Mouse (Mus musculus) lung, embryonic 16.5 days (tissue): ENCODE data around the gene Nap1l5. TPM values are rescaled to one million over a fixed set of nuclear protein-coding genes. Genes with fewer than 3 reads are reported as not detected.

Experiments
- ATAC-seq: fragments of 200-750 bp; cut with Nextera tagmentation; 2 replicates; pipeline ENCODE4 v1.8.0; 2017; ENCODE audit warnings: low read depth, mild to moderate bottlenecking, moderate library complexity
- H3K27ac ChIP-seq: fragments of 300-500 bp; sonication (generic); 2 replicates; pipeline ENCODE4 v1.5.1; 2014; ENCODE audit warnings: mild to moderate bottlenecking, control low read depth, low read length
- H3K27me3 ChIP-seq: fragments of 300-500 bp; sonication (generic); 2 replicates; pipeline ENCODE4 v1.6.1; 2014; ENCODE audit warnings: low read depth, low read length, mixed read lengths; ENCODE audit not compliant: control insufficient read depth, insufficient read depth
- H3K36me3 ChIP-seq: fragments of 300-500 bp; sonication (generic); 2 replicates; pipeline ENCODE4 v1.6.1; 2014; ENCODE audit warnings: low read length; ENCODE audit not compliant: control insufficient read depth, insufficient read depth
- H3K4me1 ChIP-seq: fragments of 300-500 bp; sonication (generic); replicated peaks from 2 replicates; pipeline ENCODE4 v1.6.1; 2014; ENCODE audit warnings: low read length, mixed read lengths; ENCODE audit not compliant: control insufficient read depth, insufficient read depth
- H3K4me2 ChIP-seq: fragments of 300-500 bp; sonication (generic); 2 replicates; pipeline ENCODE4 v1.6.1; 2014; ENCODE audit warnings: low read depth, low read length, control low read depth
- H3K4me3 ChIP-seq: fragments of 300-500 bp; sonication (generic); 2 replicates; pipeline ENCODE4 v1.5.1; 2014; ENCODE audit warnings: mild to moderate bottlenecking, low read length, control low read depth
- H3K9ac ChIP-seq: fragments of 300-500 bp; sonication (generic); 2 replicates; pipeline ENCODE4 v1.6.1; 2014; ENCODE audit warnings: low read length, control low read depth
- H3K9me3 ChIP-seq: fragments of 300-500 bp; sonication (generic); 2 replicates; pipeline ENCODE4 v1.6.1; 2016; ENCODE audit warnings: low read length; ENCODE audit not compliant: control insufficient read depth
- WGBS: fragments of 180-500 bp; shearing (Covaris S2); extraction: QIAGEN DNeasy Blood & Tissue Kit; methylation state at CpG from one replicate; pipeline ENCODE4 v1.1.7; 2014; 5-methylcytosine and 5-hydroxymethylcytosine counted together
- polyA plus RNA-seq: library from polyadenylated mRNA; unstranded; fragments of >200 nt; fragmentation: Nextera tagmentation; extraction: Ambion mirVana; gene quantifications from 2 replicates; pipeline ENCODE4 v1.2.1, GENCODE M21; 2015

Gene Nap1l5
- 1.7 and 2.6 TPM in 2 replicates for polyA plus RNA-seq

DNA sequence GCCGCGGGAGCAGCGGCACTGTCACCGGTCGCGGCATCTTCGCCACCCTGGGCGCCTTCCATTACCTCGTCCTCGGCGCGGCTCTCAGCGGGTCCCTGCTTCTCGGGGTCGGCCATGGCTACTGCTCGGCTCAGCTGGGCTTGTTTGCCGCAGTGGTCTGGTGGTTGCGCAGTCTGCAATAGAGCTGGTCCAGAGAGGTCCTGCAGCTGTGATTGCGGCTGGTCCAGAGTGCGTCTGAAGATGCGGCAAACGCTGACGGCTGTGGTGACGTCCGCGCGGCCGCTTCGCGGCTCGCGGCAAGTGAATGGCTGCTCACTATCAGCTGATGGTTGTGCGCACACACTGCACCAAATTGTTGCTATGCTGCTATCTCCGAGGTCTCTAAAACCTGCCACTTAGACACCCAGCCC lies at the start of gene Nap1l5:
Gene Nap1l5, minus strand, starts transcription at position 225 of the 410 bp plus-strand sequence.
- Histone ChIP-seq H3K27ac (no peak within 1 kb of the TSS), H3K4me3 (peak within 1 kb of the TSS; percentile 43), H3K9ac (peak within 1 kb of the TSS; percentile 43; the same call in 1 of the 2 replicates), H3K27me3 (no peaks in the 10 kb centered on the region), H3K36me3 (peaks cover 7% of the 10 kb centered on the region; the same call in 1 of the 2 replicates), H3K4me1 (0 out of 2 replicates have a peak, but pooled peaks cover 4% of the 10 kb centered on the region), H3K9me3 (peaks cover 15% of the 10 kb centered on the region), H3K4me2 (peak within 1 kb of the TSS; percentile 56)
- 53% methylated on average over 34 of the region's 34 CpGs for WGBS
- peak; percentile 63 for ATAC-seq

DNA sequence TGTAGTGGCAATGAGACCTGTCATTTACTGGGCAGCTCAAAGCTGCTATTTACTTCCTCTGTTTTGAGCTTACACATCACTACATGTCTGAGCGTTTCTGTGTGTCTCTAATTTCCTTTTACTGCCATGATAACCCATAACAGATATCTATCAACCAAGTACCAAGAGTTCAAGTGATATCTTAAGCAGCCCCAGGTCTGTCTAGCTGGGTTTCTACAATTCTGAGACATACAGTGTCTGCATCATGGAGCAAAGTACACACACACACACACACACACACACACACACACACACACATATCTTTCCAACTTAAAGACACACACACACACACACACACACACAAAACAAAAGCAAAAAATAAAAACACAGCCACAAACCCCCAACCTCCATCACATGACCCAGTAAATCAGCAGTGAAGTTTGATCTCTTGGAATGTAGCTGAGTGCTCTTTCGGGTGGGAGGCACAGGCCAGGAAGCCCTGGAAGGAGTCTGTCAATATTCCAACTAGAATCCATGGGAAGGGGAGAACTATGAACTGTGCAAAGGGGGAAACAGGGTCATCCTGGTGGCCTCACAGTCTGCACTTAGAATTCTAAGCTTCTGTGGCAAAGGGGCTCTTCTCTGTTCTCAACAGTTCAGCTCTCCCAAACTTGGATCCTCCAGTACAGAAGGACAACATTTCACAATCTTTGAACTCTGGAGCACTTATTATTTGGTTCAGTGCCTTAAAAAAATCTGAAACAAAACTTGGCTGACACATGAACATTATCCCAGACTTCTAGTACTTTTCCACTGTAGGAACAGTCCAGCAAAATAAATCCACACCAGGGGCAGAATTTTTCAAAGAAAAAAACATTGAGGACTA lies 44.5 kb upstream of the Nap1l5 start:
- 32% methylated on average over 2 of the region's 2 CpGs for WGBS
- Histone ChIP-seq H3K9ac (no peak overlapping the region), H3K4me1 (no peaks in the 10 kb centered on the region), H3K36me3 (peaks cover 8% of the 10 kb centered on the region; the same call in 1 of the 2 replicates), H3K4me3 (no peak overlapping the region), H3K4me2 (no peak overlapping the region), H3K27me3 (no peaks in the 10 kb centered on the region), H3K27ac (peak overlapping the region; percentile 72), H3K9me3 (no peaks in the 10 kb centered on the region)
- peak; percentile 93 for ATAC-seq

DNA sequence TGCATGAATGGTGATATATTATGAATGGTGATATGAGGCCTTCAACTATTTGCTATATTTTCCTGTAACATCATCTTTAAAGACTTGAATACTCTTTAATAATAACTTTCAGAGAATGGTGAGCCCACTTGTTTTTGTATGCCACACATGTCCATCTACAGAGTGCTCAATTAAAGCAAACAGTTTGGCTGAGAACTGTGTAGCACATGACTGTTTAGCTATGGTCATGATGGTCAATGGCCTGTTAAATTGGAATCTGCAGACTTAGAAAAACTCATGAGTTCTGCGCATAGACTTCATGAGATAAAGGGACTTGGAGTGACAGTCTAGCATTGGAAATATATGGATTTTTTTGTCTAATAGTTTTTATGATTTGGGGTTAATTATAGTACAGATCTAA lies 43.5 kb upstream of the Nap1l5 start:
- Histone ChIP-seq H3K9ac (no peak overlapping the region), H3K4me2 (no peak overlapping the region), H3K27ac (no peak overlapping the region), H3K9me3 (no peaks in the 10 kb centered on the region), H3K27me3 (no peaks in the 10 kb centered on the region), H3K36me3 (peaks cover 8% of the 10 kb centered on the region; the same call in 1 of the 2 replicates), H3K4me1 (no peaks in the 10 kb centered on the region), H3K4me3 (no peak overlapping the region)
- WGBS: 98% methylated on average over 1 of the region's 1 CpGs
- ATAC-seq: no peak

DNA sequence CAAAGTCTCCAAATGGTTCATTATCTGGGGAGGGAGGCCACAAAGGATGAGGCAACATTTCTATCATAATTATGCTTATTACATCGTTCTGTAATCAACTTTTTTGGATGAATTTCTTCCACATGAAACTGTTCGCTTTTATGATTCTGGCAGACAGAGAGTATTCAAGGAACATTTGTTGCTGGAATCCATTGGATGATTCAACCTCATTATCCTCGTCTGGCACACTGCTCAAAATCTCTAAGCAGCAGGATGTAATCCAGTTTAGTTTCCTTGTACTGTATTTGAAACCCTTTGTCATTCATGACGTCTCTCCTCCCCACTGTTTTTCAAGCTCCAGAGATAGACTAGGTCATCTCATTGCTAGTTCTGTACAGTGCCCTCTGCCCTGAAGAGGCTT lies 40.0 kb upstream of the Nap1l5 start:
- H3K9me3 ChIP-seq: no peaks in the 10 kb centered on the region
- WGBS: 73% methylated on average over 4 of the region's 4 CpGs
- H3K4me3 ChIP-seq: no peak overlapping the region
- no peak overlapping the region for H3K4me2 ChIP-seq
- no peak overlapping the region for H3K9ac ChIP-seq
- H3K4me1 ChIP-seq: no peaks in the 10 kb centered on the region
- H3K27me3 ChIP-seq: no peaks in the 10 kb centered on the region
- no peak for ATAC-seq
- no peaks in the 10 kb centered on the region; the same call in 1 of the 2 replicates for H3K36me3 ChIP-seq
- H3K27ac ChIP-seq: no peak overlapping the region

DNA sequence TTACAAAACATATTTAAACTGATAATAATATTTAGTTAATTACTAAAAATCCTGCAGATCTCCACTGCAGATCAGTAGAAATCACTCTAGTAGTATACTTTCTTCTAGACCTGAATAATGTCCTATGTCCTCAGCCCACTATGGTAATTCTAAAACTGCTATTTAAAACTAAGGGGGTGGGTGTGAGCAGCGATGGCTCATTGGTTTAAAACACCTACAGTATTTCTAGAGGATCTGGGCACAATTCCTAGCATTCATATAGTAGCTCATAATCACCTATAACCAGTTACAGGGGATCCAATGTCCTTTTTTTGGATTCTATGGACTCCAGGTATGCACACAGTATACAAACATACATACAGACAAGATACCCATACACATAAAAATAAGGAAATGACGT lies 39.4 kb upstream of the Nap1l5 start:
- no peak overlapping the region for H3K4me2 ChIP-seq
- H3K4me1 ChIP-seq: no peaks in the 10 kb centered on the region
- no peaks in the 10 kb centered on the region; the same call in 1 of the 2 replicates for H3K36me3 ChIP-seq
- H3K27ac ChIP-seq: no peak overlapping the region
- no peaks in the 10 kb centered on the region for H3K27me3 ChIP-seq
- no peak overlapping the region for H3K4me3 ChIP-seq
- 61% methylated on average over 2 of the region's 2 CpGs for WGBS
- H3K9me3 ChIP-seq: no peaks in the 10 kb centered on the region
- no peak overlapping the region for H3K9ac ChIP-seq
- no peak for ATAC-seq

DNA sequence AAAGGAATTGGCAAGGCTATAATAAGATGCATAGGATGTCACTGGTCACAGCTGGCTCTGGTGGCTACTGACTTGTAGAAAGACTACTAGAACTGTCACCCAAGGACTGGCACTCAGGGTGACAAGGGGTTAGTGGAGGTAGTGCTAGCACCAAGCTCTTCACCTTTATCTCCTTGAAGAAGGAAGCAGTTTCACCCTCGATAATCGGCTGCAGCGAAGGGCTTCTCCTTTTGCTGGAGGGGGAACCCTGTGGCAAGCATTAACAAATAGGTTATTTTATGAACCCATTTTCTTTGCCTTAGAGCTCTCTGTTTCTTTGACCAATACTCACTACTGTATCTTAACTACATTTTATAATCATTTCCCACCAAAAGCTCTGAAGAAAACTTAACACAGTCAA lies 37.1 kb upstream of the Nap1l5 start:
- H3K27me3 ChIP-seq: no peaks in the 10 kb centered on the region
- no peaks in the 10 kb centered on the region; the same call in 1 of the 2 replicates for H3K36me3 ChIP-seq
- no peak for ATAC-seq
- H3K9me3 ChIP-seq: no peaks in the 10 kb centered on the region
- H3K4me2 ChIP-seq: no peak overlapping the region
- H3K4me3 ChIP-seq: no peak overlapping the region
- H3K27ac ChIP-seq: no peak overlapping the region
- 85% methylated on average over 3 of the region's 3 CpGs for WGBS
- H3K9ac ChIP-seq: no peak overlapping the region
- H3K4me1 ChIP-seq: no peaks in the 10 kb centered on the region

DNA sequence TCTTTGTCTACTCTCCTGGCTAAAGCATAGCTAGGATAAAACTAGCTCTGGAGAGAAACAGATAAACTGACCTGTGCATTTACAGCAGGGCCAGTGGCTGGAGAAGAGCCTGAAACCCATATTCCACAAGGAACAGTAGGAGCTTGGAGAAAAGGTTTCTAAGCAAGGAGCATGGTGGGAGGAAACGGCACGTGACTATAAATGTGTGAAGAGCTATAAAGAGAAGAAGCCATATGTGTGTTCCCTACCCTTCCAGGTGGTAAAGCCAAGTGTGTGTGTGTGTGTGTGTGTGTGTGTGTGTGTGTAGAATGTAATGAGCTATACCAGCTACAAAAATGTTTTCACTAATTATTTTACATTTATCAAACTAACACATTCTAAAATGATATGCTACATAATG lies 35.4 kb upstream of the Nap1l5 start:
- no peak overlapping the region for H3K4me2 ChIP-seq
- no peaks in the 10 kb centered on the region for H3K9me3 ChIP-seq
- no peak for ATAC-seq
- no peak overlapping the region for H3K9ac ChIP-seq
- no peaks in the 10 kb centered on the region for H3K27me3 ChIP-seq
- H3K36me3 ChIP-seq: peaks cover 2% of the 10 kb centered on the region
- no peak overlapping the region for H3K27ac ChIP-seq
- no peak overlapping the region for H3K4me3 ChIP-seq
- WGBS: 83% methylated on average over 2 of the region's 2 CpGs
- H3K4me1 ChIP-seq: no peaks in the 10 kb centered on the region

DNA sequence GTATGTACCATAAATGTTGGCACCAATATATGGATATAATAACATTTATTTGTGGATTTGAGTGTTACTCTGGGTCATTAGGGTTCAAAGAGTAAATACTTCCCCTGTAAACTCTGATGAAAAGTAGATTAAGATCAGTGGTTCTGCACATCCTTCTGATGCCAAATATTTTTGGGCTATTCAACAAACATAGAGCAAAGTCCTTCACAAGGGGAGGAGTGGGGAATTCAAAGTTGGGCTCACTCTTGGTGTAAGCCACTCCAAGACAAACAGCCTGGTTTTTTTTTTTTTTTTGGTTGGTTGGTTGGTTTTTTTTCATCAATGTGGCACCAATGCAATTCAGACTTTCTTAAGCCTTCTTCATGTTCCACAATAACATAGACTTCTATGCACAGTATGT lies 30.9 kb upstream of the Nap1l5 start:
- peaks cover 2% of the 10 kb centered on the region; the same call in 1 of the 2 replicates for H3K36me3 ChIP-seq

DNA sequence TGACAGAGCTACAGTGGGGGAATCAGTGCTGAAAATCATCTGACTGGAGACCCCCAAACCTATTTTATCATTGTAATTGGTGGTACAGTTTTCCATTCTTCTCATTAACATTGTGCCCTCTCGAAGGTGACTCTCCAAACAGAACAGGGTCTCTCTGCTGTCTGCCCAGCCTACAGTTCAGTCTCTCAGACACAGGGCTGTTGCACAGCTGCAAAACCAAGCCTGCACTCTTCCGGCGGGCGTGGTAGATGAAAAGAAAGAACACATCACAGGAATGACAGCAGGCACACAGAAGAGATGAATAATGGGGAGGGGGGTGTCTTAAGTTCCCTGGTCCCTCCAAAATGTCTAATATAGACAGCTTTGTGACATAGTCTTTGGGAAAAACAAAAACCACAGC lies 27.3 kb upstream of the Nap1l5 start:
- no peak overlapping the region for H3K27ac ChIP-seq
- H3K36me3 ChIP-seq: peaks cover 2% of the 10 kb centered on the region; the same call in 1 of the 2 replicates
- H3K4me2 ChIP-seq: no peak overlapping the region
- no peak overlapping the region for H3K4me3 ChIP-seq
- H3K9me3 ChIP-seq: no peaks in the 10 kb centered on the region
- no peak overlapping the region for H3K9ac ChIP-seq
- no peaks in the 10 kb centered on the region for H3K4me1 ChIP-seq
- ATAC-seq: no peak
- no peaks in the 10 kb centered on the region for H3K27me3 ChIP-seq
- 76% methylated on average over 4 of the region's 4 CpGs for WGBS

More for the DNA sequence above, 30.9 kb upstream of the Nap1l5 start:
- Histone ChIP-seq H3K4me3 (no peak overlapping the region), H3K27me3 (no peaks in the 10 kb centered on the region), H3K9ac (no peak overlapping the region), H3K9me3 (no peaks in the 10 kb centered on the region), H3K27ac (no peak overlapping the region), H3K4me1 (no peaks in the 10 kb centered on the region), H3K4me2 (no peak overlapping the region)
- no peak for ATAC-seq
